Mouse (Mus musculus) thymus, adult 2 months (tissue): Measurements from ENCODE around the gene Pax3. TPM values are rescaled to one million over a fixed set of nuclear protein-coding genes. Genes with fewer than 3 reads are reported as not detected.

Experiments
- DNase-seq: peaks from one replicate; pipeline ENCODE4 v3.0.0; 2021
- H3K27ac ChIP-seq: fragments of 200-500 bp; 2 replicates; pipeline ENCODE4 v1.5.1; 2012; ENCODE audit warnings: low read length, control low read depth; ENCODE audit not compliant: control insufficient read depth, insufficient read depth
- H3K27me3 ChIP-seq: fragments of 200-500 bp; 2 replicates; pipeline ENCODE4 v1.6.1; 2012; ENCODE audit warnings: mild to moderate bottlenecking, low read length, moderate library complexity, mixed read lengths; ENCODE audit not compliant: control insufficient read depth, insufficient read depth
- H3K36me3 ChIP-seq: fragments of 200-500 bp; 2 replicates; pipeline ENCODE4 v1.6.1; 2012; ENCODE audit warnings: mild to moderate bottlenecking, low read length, moderate library complexity; ENCODE audit not compliant: control insufficient read depth, insufficient read depth
- H3K4me1 ChIP-seq: fragments of 200-500 bp; replicated peaks from 2 replicates; pipeline ENCODE4 v1.6.1; 2012; ENCODE audit warnings: low read length; ENCODE audit not compliant: control insufficient read depth, insufficient read depth
- H3K4me3 ChIP-seq: fragments of 200-500 bp; 2 replicates; pipeline ENCODE4 v1.5.1; 2012; ENCODE audit warnings: mild to moderate bottlenecking, low read length, control low read depth, moderate library complexity; ENCODE audit not compliant: control insufficient read depth, insufficient read depth
- CTCF ChIP-seq: fragments of 200-500 bp; IDR thresholded peaks from 2 replicates; pipeline ENCODE4 v1.5.1; 2012; ENCODE audit warnings: mild to moderate bottlenecking, control low read depth, low read length, moderate library complexity, borderline replicate concordance; ENCODE audit not compliant: control insufficient read depth, poor library complexity, insufficient read depth; ENCODE audit errors: extremely low read depth
- POLR2A ChIP-seq: fragments of 200-500 bp; IDR thresholded peaks from 2 replicates; pipeline ENCODE4 v1.6.1; 2012; ENCODE audit warnings: mild to moderate bottlenecking, low read length, control low read depth, moderate library complexity; ENCODE audit not compliant: control insufficient read depth, poor library complexity, insufficient read depth; ENCODE audit errors: extremely low read depth
- WGBS: fragments of 180-500 bp; shearing (Covaris S2); methylation state at CpG from one replicate; pipeline ENCODE4 v1.1.7; 2018; 5-methylcytosine and 5-hydroxymethylcytosine counted together
- polyA plus RNA-seq: library from polyadenylated mRNA; depleted of rRNA; stranded (reverse); fragments of >200 nt; gene quantifications from 2 replicates; pipeline ENCODE4 v1.2.3, GENCODE M21; 2012

Gene Pax3
- polyA plus RNA-seq, 1 experiment, result 0.11 TPM

- H3K27me3 ChIP-seq, result no peaks in the 10 kb centered on the region
- no peak overlapping the region for H3K4me3 ChIP-seq
- H3K27ac ChIP-seq, result no peak overlapping the region
- no peak for DNase-seq
- TF ChIP-seq POLR2A (no peak), CTCF (no peak)
- no peaks in the 10 kb centered on the region for H3K36me3 ChIP-seq
- WGBS, result 56% methylated on average over 6 of the region's 6 CpGs
- no peaks in the 10 kb centered on the region for H3K4me1 ChIP-seq
Observed at GRCm38 (mm10) chr1:78157930-78158329, 39.0 kb downstream of the Pax3 start.

- Histone ChIP-seq H3K4me1 (no peaks in the 10 kb centered on the region), H3K27ac (no peak overlapping the region), H3K36me3 (no peaks in the 10 kb centered on the region), H3K4me3 (no peak overlapping the region), H3K27me3 (no peaks in the 10 kb centered on the region)
- DNase-seq, result no peak
- no peak for TF ChIP-seq POLR2A
- no peak for TF ChIP-seq CTCF
- 94% methylated on average over 4 of the region's 4 CpGs for WGBS
Observed at GRCm38 (mm10) chr1:78155796-78156195, 41.1 kb downstream of the Pax3 start.

GRCm38 (mm10) chr1:78148011-78148623 lies 48.8 kb downstream of the Pax3 start:
- H3K4me1 ChIP-seq, result no peaks in the 10 kb centered on the region
- no peak for DNase-seq
- H3K36me3 ChIP-seq, result no peaks in the 10 kb centered on the region
- H3K4me3 ChIP-seq, result no peak overlapping the region
- H3K27me3 ChIP-seq, result no peaks in the 10 kb centered on the region
- H3K27ac ChIP-seq, result no peak overlapping the region
- no peak for TF ChIP-seq POLR2A
- no peak for TF ChIP-seq CTCF
- 25% methylated on average over 2 of the region's 2 CpGs for WGBS

GRCm38 (mm10) chr1:78143403-78143802 lies 53.5 kb downstream of the Pax3 start:
- no peak for DNase-seq
- H3K4me1 ChIP-seq, result no peaks in the 10 kb centered on the region
- 70% methylated on average over 6 of the region's 6 CpGs for WGBS
- H3K27ac ChIP-seq, result no peak overlapping the region
- no peak overlapping the region for H3K4me3 ChIP-seq
- no peaks in the 10 kb centered on the region for H3K27me3 ChIP-seq
- no peak for TF ChIP-seq POLR2A
- no peak for TF ChIP-seq CTCF
- no peaks in the 10 kb centered on the region for H3K36me3 ChIP-seq

- H3K27me3 ChIP-seq, result no peaks in the 10 kb centered on the region
- no peak for TF ChIP-seq POLR2A
- TF ChIP-seq CTCF, result no peak
- no peak for DNase-seq
- H3K4me3 ChIP-seq, result no peak overlapping the region
- H3K36me3 ChIP-seq, result no peaks in the 10 kb centered on the region
- H3K4me1 ChIP-seq, result no peaks in the 10 kb centered on the region
- H3K27ac ChIP-seq, result no peak overlapping the region
- WGBS, result 82% methylated on average over 6 of the region's 6 CpGs
Observed at GRCm38 (mm10) chr1:78142912-78143311, 54.0 kb downstream of the Pax3 start.

- no peaks in the 10 kb centered on the region for H3K27me3 ChIP-seq
- H3K36me3 ChIP-seq, result no peaks in the 10 kb centered on the region
- DNase-seq, result no peak
- H3K4me3 ChIP-seq, result no peak overlapping the region
- H3K27ac ChIP-seq, result no peak overlapping the region
- TF ChIP-seq CTCF (no peak), POLR2A (no peak)
- 29% methylated on average over 9 of the region's 9 CpGs for WGBS
- H3K4me1 ChIP-seq, result no peaks in the 10 kb centered on the region
Observed at GRCm38 (mm10) chr1:78141741-78142501, 55.0 kb downstream of the Pax3 start.
